23 mouse cellular contexts compared by ENCODE assay signal in genomic region chr13:54114931-54115330, GRCm38 (mm10). TPM values are rescaled to one million over a fixed set of nuclear protein-coding genes. Genes with fewer than 3 reads are reported as not detected.
DNase-seq lines count a peak whose midpoint lies in the region; ATAC-seq and TF ChIP-seq lines count a peak whose summit lies in the region.
"Had no signal": no experiment of that assay in that cellular context is flagged by ENCODE, and none has a peak within 500 bp of the region (broad histone marks: within the 10 kb centered on the region; RNA-seq: fewer than 3 reads in every experiment).

No protein-coding gene starts in this region.

- H3K4me1 ChIP-seq in forebrain, postnatal 0 days (ENCODE audit: insufficient read depth), result no peaks in the 10 kb centered on the region
- peaks cover 6% of the 10 kb centered on the region for H3K4me1 ChIP-seq in forebrain, embryonic 12.5 days
- 0 out of 2 replicates have a peak, but pooled peaks cover 4% of the 10 kb centered on the region for H3K4me1 ChIP-seq in midbrain, embryonic 15.5 days
- H3K4me1 ChIP-seq in midbrain, embryonic 10.5 days, result peaks cover 7% of the 10 kb centered on the region
- H3K4me1 ChIP-seq: embryonic facial prominence, embryonic 12.5 days; heart, embryonic 12.5 days had no signal

- no peak overlapping the region for H3K9ac ChIP-seq in forebrain, postnatal 0 days
- H3K9ac ChIP-seq in forebrain, embryonic 12.5 days, result no peak overlapping the region
- no peak overlapping the region for H3K9ac ChIP-seq in midbrain, embryonic 15.5 days
- H3K9ac ChIP-seq: embryonic facial prominence, embryonic 12.5 days; forebrain, embryonic 13.5 days; heart, embryonic 12.5 days; hindbrain, embryonic 14.5 days had no signal

- WGBS in forebrain, postnatal 0 days, result 54% methylated on average over 5 of the region's 5 CpGs
- WGBS in forebrain, embryonic 12.5 days, result 75% methylated on average over 5 of the region's 5 CpGs
- WGBS in midbrain, embryonic 15.5 days, result 68% methylated on average over 5 of the region's 5 CpGs
- 85% methylated on average over 5 of the region's 5 CpGs for WGBS in midbrain, embryonic 10.5 days

- no peaks in the 10 kb centered on the region for H3K9me3 ChIP-seq in forebrain, postnatal 0 days (ENCODE audit: low read length)
- 0 out of 2 replicates have a peak, but pooled peaks cover 8% of the 10 kb centered on the region for H3K9me3 ChIP-seq in forebrain, embryonic 12.5 days
- H3K9me3 ChIP-seq in midbrain, embryonic 15.5 days, result no peaks in the 10 kb centered on the region
- peaks cover 10% of the 10 kb centered on the region for H3K9me3 ChIP-seq in midbrain, embryonic 10.5 days (replicated peaks)
- H3K9me3 ChIP-seq: G1E had no signal

- no peak for TF ChIP-seq CTCF in forebrain, postnatal 0 days (IDR thresholded peaks at IDR 0.05; ENCODE audit: low read depth)
- no peak for TF ChIP-seq CTCF in left cerebral cortex, adult 2 months (IDR thresholded peaks at IDR 0.05)

- no peak overlapping the region for H3K4me3 ChIP-seq in forebrain, postnatal 0 days (ENCODE audit: low read depth, low read length)
- no peak overlapping the region for H3K4me3 ChIP-seq in forebrain, embryonic 12.5 days (replicated peaks)
- H3K4me3 ChIP-seq in left cerebral cortex, adult 2 months, result no peak overlapping the region
- no peak overlapping the region for H3K4me3 ChIP-seq in midbrain, embryonic 15.5 days
- no peak overlapping the region for H3K4me3 ChIP-seq in midbrain, embryonic 10.5 days
- H3K4me3 ChIP-seq: embryonic facial prominence, embryonic 12.5 days; forebrain, embryonic 13.5 days; heart, adult 2 months; heart, embryonic 12.5 days; hindbrain, embryonic 10.5 days had no signal

- H3K36me3 ChIP-seq in forebrain, postnatal 0 days (ENCODE audit: insufficient read depth), result no peaks in the 10 kb centered on the region
- no peaks in the 10 kb centered on the region for H3K36me3 ChIP-seq in forebrain, embryonic 12.5 days (replicated peaks)
- H3K36me3 ChIP-seq in midbrain, embryonic 15.5 days (replicated peaks), result no peaks in the 10 kb centered on the region
- no peaks in the 10 kb centered on the region for H3K36me3 ChIP-seq in midbrain, embryonic 10.5 days
- H3K36me3 ChIP-seq: embryonic facial prominence, embryonic 12.5 days; G1E; heart, embryonic 12.5 days; hindbrain, embryonic 10.5 days had no signal

- no peak overlapping the region for H3K27ac ChIP-seq in forebrain, postnatal 0 days (ENCODE audit: low read depth, low read length)
- no peak overlapping the region for H3K27ac ChIP-seq in forebrain, embryonic 12.5 days
- H3K27ac ChIP-seq in left cerebral cortex, adult 2 months, result peak overlapping the region; percentile 20
- H3K27ac ChIP-seq in midbrain, embryonic 15.5 days, result 0 out of 2 replicates have a peak overlapping the region, but pooled peaks have one; percentile 29
- no peak overlapping the region; the same call in 1 of the 2 replicates for H3K27ac ChIP-seq in midbrain, embryonic 10.5 days (replicated peaks)
- H3K27ac ChIP-seq: embryonic facial prominence, embryonic 12.5 days; forebrain, embryonic 13.5 days; hindbrain, embryonic 14.5 days had no signal

- H3K27me3 ChIP-seq in forebrain, postnatal 0 days (ENCODE audit: insufficient read depth, low read length), result no peaks in the 10 kb centered on the region
- H3K27me3 ChIP-seq in forebrain, embryonic 12.5 days, result peaks cover 10% of the 10 kb centered on the region; the same call in 1 of the 2 replicates
- H3K27me3 ChIP-seq in midbrain, embryonic 15.5 days (replicated peaks), result no peaks in the 10 kb centered on the region
- H3K27me3 ChIP-seq in midbrain, embryonic 10.5 days (ENCODE audit: low read depth, poor library complexity, severe bottlenecking), result no peaks in the 10 kb centered on the region; the same call in 1 of the 2 replicates
- H3K27me3 ChIP-seq: forebrain, embryonic 13.5 days had no signal

- no peak for ATAC-seq in forebrain, postnatal 0 days
- no peak for ATAC-seq in forebrain, embryonic 12.5 days (ENCODE audit: low FRiP score)
- ATAC-seq in midbrain, embryonic 15.5 days (replicated peaks), result no peak
- ATAC-seq: CD4-positive, CD25-positive, alpha-beta regulatory T cell, adult 4 months; forebrain, embryonic 13.5 days had no signal

- DNase-seq in forebrain, postnatal 0 days, result peak; percentile 18
- no peak for DNase-seq in left cerebral cortex, adult 2 months (ENCODE audit: extremely low spot score in 1 of 2, low spot score in 2 of 2)
- no peak for DNase-seq in left cerebral cortex, postnatal 14 days (ENCODE audit: low spot score in 2 of 2)
- no peak for DNase-seq in midbrain, embryonic 10.5 days (ENCODE audit: low spot score)
- no peak for DNase-seq in ovary, postnatal 14 days (ENCODE audit: low spot score)
- DNase-seq: adrenal gland, adult 8-10 months; adrenal gland, postnatal 36 days; B cell, adult 2 months; cerebellum, adult 11-12 months; cerebellum, adult 9-10 months; cerebellum, postnatal 25 days; gastrocnemius, postnatal 10 days; heart, adult 2 months had no signal

- intact Hi-C loops in left cerebral cortex, adult 2 months (cut with DNase I), result loop anchor here (1.0 to 2.0 kb wide), 4 partner anchors 113 to 332 kb away; partner anchors contain the start of gene Cplx2
- intact Hi-C loops in left cerebral cortex, postnatal 14 days (cut with DNase I), result loop anchor here (2.0 to 5.0 kb wide), 2 partner anchors 257 to 332 kb away; partner anchors contain the start of gene Cplx2

- no peak overlapping the region for H3K4me2 ChIP-seq in forebrain, postnatal 0 days (ENCODE audit: low read depth)
- H3K4me2 ChIP-seq in forebrain, embryonic 12.5 days, result no peak overlapping the region
- H3K4me2 ChIP-seq in midbrain, embryonic 15.5 days, result no peak overlapping the region
- H3K4me2 ChIP-seq: embryonic facial prominence, embryonic 12.5 days; forebrain, embryonic 13.5 days; heart, embryonic 12.5 days; hindbrain, embryonic 14.5 days had no signal

RNA-seq across cellular contexts. Expression of gene Sfxn1, which starts 43.3 kb away (rescaled TPM):
- 83.8 and 102 TPM in 2 replicates for total RNA-seq in forebrain, postnatal 0 days (2014; rRNA removed)
- polyA plus RNA-seq in forebrain, postnatal 0 days (2015; fragmentation: Nextera tagmentation; extraction: Ambion mirVana), result 102 and 116 TPM in 2 replicates
- 83.4 and 84.9 TPM in 2 replicates for polyA plus RNA-seq in forebrain, embryonic 12.5 days (2016; fragmentation: Nextera tagmentation; extraction: Ambion mirVana)
- 10 to 100 TPM; 44.6 to 46.4 TPM for total RNA-seq in left cerebral cortex, adult 2 months (2021)
- 10 to 100 TPM; 48.4 to 53.7 TPM for total RNA-seq in left cerebral cortex, postnatal 14 days (2021)
- polyA plus RNA-seq in midbrain, embryonic 15.5 days (2015; fragmentation: Nextera tagmentation; extraction: Ambion mirVana), result 96.8 and 102 TPM in 2 replicates
- polyA plus RNA-seq in midbrain, embryonic 10.5 days (2016; fragmentation: Nextera tagmentation; extraction: Ambion mirVana), result 83.2 and 86.2 TPM in 2 replicates

RNA-seq across cellular contexts. Expression of gene Drd1, which starts 59.4 kb away (rescaled TPM):
- 9.8 and 19.7 TPM in 2 replicates for total RNA-seq in forebrain, postnatal 0 days (2014; rRNA removed)
- 6.6 and 7.6 TPM in 2 replicates for polyA plus RNA-seq in forebrain, postnatal 0 days (2015; fragmentation: Nextera tagmentation; extraction: Ambion mirVana)
- polyA plus RNA-seq in forebrain, embryonic 12.5 days (2016; fragmentation: Nextera tagmentation; extraction: Ambion mirVana), result 0.41 and 0.49 TPM in 2 replicates
- total RNA-seq in left cerebral cortex, adult 2 months (2021), result 10 to 100 TPM; 30.0 to 34.8 TPM
- total RNA-seq in left cerebral cortex, postnatal 14 days (2021), result 10 to 100 TPM; 17.9 to 29.4 TPM
- 3.0 and 3.3 TPM in 2 replicates for polyA plus RNA-seq in midbrain, embryonic 15.5 days (2015; fragmentation: Nextera tagmentation; extraction: Ambion mirVana)
- 0.26 and 0.52 TPM in 2 replicates for polyA plus RNA-seq in midbrain, embryonic 10.5 days (2016; fragmentation: Nextera tagmentation; extraction: Ambion mirVana)
- polyA plus RNA-seq: CD4-positive, CD25-positive, alpha-beta regulatory T cell, adult 4 months; G1E; heart, embryonic 12.5 days; heart, embryonic 16.5 days had no signal

Comparison
In these comparisons a context has a peak if more than half of its experiments do, and no peak if none do; other contexts are left out.
1. H3K27ac ChIP-seq: peak in left cerebral cortex, adult 2 months (single experiment) and midbrain, embryonic 15.5 days (single experiment); none in forebrain, postnatal 0 days (single experiment), forebrain, embryonic 12.5 days (single experiment) and midbrain, embryonic 10.5 days (single experiment).